Mouse (Mus musculus) macrophage (primary cell): ENCODE data around the gene Alb. TPM values are rescaled to one million over a fixed set of nuclear protein-coding genes. Genes with fewer than 3 reads are reported as not detected.

Experiments
- H3K27ac ChIP-seq: fragments of 350-480 bp; formaldehyde crosslinking; 2 replicates; pipeline ENCODE4 v1.9.0; 2021
- H3K36me3 ChIP-seq: fragments of 350-480 bp; formaldehyde crosslinking; 2 replicates; pipeline ENCODE4 v1.9.0; 2021; ENCODE audit errors: inconsistent target
- H3K4me3 ChIP-seq: fragments of 350-480 bp; formaldehyde crosslinking; 2 replicates; pipeline ENCODE4 v1.9.0; 2021; ENCODE audit errors: inconsistent target
- H3K79me2 ChIP-seq: fragments of 350-480 bp; formaldehyde crosslinking; 2 replicates; pipeline ENCODE4 v1.9.0; 2021; ENCODE audit errors: inconsistent target
- WGBS: methylation state at CpG from one replicate; pipeline ENCODE4 v1.1.7; 2026; ENCODE audit warnings: inconsistent platforms; ENCODE audit not compliant: missing documents; 5-methylcytosine and 5-hydroxymethylcytosine counted together
- polyA plus RNA-seq: library from polyadenylated mRNA; stranded (reverse); fragments of 250-400 nt; gene quantifications from 3 replicates; pipeline ENCODE4 v1.2.4, GENCODE M21; 2018; ENCODE audit warnings: inconsistent platforms
- total RNA-seq, 78 experiments: library from RNA; depleted of rRNA; stranded (reverse); fragments of 250-400 nt; gene quantifications; 1 replicate in 9 of 78; 2 replicates in 24 of 78; 3 replicates in 43 of 78; 4 replicates in 2 of 78; pipeline ENCODE4 v1.2.4; 2018; ENCODE audit warnings: inconsistent platforms in 56 of 78

Gene Alb
- total RNA-seq (2018; cell fraction: chromatin; rRNA removed): not detected
- not detected for total RNA-seq (2018; cell fraction: cytosol; rRNA removed)
- total RNA-seq (2018; cell fraction: nucleus; rRNA removed): not detected
- polyA plus RNA-seq: not detected in 3 replicates

DNA sequence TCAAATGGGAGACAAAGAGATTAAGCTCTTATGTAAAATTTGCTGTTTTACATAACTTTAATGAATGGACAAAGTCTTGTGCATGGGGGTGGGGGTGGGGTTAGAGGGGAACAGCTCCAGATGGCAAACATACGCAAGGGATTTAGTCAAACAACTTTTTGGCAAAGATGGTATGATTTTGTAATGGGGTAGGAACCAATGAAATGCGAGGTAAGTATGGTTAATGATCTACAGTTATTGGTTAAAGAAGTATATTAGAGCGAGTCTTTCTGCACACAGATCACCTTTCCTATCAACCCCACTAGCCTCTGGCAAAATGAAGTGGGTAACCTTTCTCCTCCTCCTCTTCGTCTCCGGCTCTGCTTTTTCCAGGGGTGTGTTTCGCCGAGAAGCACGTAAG, at the start of gene Alb:
Gene Alb, plus strand, starts transcription at position 279 of the 400 bp plus-strand sequence.
- Histone ChIP-seq H3K79me2 (no peaks in the 10 kb centered on the region), H3K4me3 (no peak within 1 kb of the TSS), H3K36me3 (no peaks in the 10 kb centered on the region), H3K27ac (no peak within 1 kb of the TSS)
- 90% methylated on average over 8 of the region's 8 CpGs for WGBS

DNA sequence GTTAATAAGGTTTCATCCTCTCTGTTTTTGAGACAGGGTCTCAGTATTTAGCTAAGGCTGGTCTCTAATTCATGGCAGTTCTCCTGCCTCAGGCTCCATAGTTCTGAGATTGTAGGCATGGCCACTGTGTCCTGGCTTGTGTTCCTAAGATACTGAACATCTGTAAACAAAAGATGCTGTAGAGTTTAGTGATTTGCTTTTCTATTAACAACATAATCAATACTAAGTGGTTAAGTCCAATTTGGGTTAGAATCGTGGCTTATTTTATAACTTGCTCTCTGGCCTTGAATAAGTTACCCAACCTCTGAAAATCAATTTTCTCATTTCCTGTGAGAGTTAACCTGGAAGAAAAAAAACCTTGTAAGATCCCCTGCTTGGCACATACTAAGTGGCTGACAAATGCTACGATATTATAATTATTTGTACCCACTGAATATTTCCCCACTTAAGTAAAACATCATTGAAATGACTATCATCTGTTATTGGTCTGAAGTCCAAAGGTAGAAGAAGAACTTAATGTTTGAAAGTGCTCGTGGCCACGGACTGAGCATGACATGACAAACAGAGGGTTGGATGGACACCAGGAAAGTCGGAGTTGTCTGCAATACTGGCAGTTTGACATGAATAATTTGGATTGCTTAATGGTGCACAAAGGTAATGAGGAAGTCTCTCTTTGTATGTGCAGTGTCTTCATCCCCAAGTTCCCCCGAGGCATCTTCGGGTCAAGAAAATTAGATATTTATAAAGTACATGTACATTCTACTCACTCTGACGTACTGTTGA, 46.4 kb upstream of the Alb start:
- Histone ChIP-seq H3K79me2 (no peaks in the 10 kb centered on the region), H3K36me3 (no peaks in the 10 kb centered on the region), H3K4me3 (no peak overlapping the region), H3K27ac (no peak overlapping the region)
- WGBS: 35% methylated on average over 8 of the region's 8 CpGs

DNA sequence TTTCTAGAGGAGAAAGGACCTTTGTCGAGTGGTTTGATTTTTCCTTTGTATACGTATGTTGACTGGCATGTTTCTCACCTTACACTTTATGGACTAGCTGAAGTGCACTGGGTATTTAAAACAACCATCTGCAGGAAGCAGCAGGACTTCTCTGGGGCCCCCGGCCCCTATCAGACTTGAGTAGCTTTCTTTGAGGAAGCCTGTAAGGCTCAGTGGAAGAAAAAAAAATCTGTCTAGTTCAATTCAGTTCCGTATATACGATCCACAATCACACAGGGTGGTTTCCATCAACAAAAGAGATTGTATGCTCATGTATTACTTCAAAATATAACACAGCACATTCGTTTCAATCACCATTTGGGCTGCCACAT, 45.8 kb upstream of the Alb start:
- no peak overlapping the region for H3K27ac ChIP-seq
- 4% methylated on average over 6 of the region's 6 CpGs for WGBS
- no peaks in the 10 kb centered on the region for H3K79me2 ChIP-seq
- H3K36me3 ChIP-seq: no peaks in the 10 kb centered on the region
- H3K4me3 ChIP-seq: no peak overlapping the region

DNA sequence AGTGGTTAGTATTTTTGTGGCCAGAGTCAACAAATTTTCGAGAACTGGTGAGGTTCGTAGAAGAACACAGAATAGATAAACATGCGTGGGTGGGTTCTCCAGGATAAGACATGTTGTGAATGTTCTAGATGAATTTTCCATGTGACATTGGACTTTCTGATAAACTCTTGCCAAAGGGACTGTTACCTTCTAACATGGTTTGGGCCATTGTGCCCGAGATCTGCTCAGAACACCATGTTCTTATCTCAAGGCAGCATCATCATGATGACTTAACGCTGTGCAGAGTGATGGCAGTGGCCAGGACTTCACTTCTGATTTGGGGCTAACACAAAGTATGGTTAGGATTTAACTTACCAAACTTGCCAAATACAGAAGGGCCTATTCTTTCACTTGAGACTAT, 36.1 kb upstream of the Alb start:
- 87% methylated on average over 5 of the region's 5 CpGs for WGBS
- no peaks in the 10 kb centered on the region for H3K36me3 ChIP-seq
- H3K27ac ChIP-seq: no peak overlapping the region

DNA sequence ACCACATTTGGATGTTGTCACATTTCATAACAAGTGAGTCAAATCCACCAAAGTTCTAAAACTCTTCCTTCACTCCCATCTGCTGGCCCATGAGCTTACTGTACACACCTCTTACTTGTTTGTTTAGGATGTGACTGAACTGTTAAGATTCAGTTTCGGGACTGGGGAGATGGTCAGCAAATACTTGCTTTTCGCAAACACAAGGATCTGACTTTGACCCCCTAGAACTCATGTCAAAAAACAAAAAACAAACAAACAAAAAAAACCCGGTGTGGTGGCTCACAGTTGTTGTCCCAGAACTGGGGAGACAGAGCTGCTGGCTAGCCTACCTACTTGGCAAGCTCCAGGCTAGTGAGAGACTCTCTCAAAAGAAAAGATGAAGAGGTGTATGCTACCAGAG, 35.5 kb upstream of the Alb start:
- Histone ChIP-seq H3K79me2 (no peaks in the 10 kb centered on the region), H3K36me3 (no peaks in the 10 kb centered on the region), H3K27ac (no peak overlapping the region), H3K4me3 (no peak overlapping the region)
- 91% methylated on average over 3 of the region's 3 CpGs for WGBS

More for the DNA sequence above, 36.1 kb upstream of the Alb start:
- Histone ChIP-seq H3K79me2 (no peaks in the 10 kb centered on the region), H3K4me3 (no peak overlapping the region)

DNA sequence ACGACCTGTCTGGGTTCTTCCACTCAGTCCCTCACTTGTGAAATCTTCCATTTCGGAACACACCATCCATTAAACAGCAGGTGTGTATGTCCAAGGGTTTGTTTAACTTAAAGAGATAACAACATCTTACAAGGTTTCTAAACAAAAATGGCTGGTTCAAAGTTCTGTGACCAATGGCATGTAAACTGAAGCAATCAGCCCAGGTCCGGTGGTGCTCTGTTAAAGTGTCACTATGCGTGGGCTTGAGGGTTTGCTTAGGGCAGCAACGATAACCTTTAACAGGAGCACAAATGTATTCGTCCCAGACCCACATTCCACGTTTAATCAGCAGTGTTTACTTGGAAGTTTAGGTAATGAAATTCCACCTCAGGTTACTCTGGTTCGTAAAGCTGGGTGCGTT, 29.6 kb upstream of the Alb start:
- WGBS: 89% methylated on average over 9 of the region's 9 CpGs
- Histone ChIP-seq H3K36me3 (no peaks in the 10 kb centered on the region), H3K27ac (no peak overlapping the region)

DNA sequence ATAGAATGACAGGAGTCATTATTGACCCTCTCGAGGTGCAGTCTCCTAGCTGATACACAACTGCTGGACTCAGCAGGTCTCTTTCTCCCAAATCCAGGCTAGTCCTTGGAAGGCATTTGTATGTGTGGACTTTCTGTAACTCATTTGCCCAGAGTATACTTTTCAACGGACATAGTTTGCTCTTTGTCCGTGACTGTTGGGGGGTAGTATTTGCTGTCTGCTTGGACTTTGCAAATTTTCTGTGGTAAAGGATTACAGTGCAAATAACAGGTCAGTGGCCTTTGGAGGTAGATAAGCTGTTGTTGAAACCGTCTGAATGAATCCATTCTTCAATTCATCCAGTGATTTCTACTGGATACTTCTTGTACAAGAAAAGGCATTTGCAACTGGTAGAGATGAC, 21.5 kb upstream of the Alb start:
- no peak overlapping the region for H3K27ac ChIP-seq
- H3K36me3 ChIP-seq: no peaks in the 10 kb centered on the region
- 91% methylated on average over 4 of the region's 4 CpGs for WGBS
- no peak overlapping the region for H3K4me3 ChIP-seq
- no peaks in the 10 kb centered on the region for H3K79me2 ChIP-seq

More for the DNA sequence above, 29.6 kb upstream of the Alb start:
- H3K79me2 ChIP-seq: no peaks in the 10 kb centered on the region
- H3K4me3 ChIP-seq: no peak overlapping the region

DNA sequence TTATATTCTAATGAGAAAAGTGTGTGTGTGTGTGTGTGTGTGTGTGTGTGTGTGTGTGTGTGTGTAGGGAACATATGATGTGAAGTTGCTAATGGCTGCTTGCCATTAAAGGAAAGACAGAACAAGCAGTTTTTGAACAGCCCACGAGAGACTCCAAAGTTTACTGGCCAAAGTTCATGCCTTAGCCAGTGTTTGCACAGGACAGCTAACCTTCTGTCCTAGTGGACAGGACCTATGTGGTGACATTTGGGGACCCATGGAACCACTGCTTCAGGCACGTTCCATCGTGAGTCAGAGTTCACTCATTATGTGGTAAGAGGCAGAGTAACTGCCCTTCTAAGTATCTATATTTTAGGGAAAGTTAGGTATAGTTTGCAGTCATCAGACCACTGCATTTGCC, 13.1 kb upstream of the Alb start:
- no peak overlapping the region for H3K4me3 ChIP-seq
- H3K36me3 ChIP-seq: no peaks in the 10 kb centered on the region
- 78% methylated on average over 3 of the region's 3 CpGs for WGBS
- no peaks in the 10 kb centered on the region for H3K79me2 ChIP-seq
- H3K27ac ChIP-seq: no peak overlapping the region

DNA sequence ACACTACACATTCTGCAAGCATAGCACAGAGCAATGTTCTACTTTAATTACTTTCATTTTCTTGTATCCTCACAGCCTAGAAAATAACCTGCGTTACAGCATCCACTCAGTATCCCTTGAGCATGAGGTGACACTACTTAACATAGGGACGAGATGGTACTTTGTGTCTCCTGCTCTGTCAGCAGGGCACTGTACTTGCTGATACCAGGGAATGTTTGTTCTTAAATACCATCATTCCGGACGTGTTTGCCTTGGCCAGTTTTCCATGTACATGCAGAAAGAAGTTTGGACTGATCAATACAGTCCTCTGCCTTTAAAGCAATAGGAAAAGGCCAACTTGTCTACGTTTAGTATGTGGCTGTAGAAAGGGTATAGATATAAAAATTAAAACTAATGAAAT, 10.7 kb upstream of the Alb start:
- H3K27ac ChIP-seq: no peak overlapping the region
- no peaks in the 10 kb centered on the region for H3K36me3 ChIP-seq
- H3K4me3 ChIP-seq: no peak overlapping the region
- H3K79me2 ChIP-seq: no peaks in the 10 kb centered on the region
- WGBS: 95% methylated on average over 5 of the region's 5 CpGs

DNA sequence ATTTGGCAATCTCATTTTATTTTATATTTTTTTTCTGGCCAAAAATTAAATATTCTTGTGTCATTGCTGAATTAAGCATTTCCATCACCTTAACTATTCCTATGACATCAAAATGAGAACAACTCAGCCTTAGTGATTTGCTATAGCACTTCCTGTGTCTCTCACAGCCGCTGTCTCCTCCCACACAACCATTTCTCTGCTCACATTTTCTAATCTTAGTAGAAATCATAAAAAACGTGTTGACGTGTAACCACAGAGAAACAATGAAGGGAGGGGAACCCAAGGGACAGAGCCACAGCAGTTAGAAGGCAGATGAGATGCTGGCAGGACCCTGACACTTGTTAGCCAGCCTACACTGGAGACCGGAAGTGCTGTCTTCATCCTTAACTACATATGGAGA, 8.0 kb upstream of the Alb start:
- H3K4me3 ChIP-seq: no peak overlapping the region
- no peaks in the 10 kb centered on the region for H3K36me3 ChIP-seq
- H3K27ac ChIP-seq: no peak overlapping the region
- 36% methylated on average over 4 of the region's 4 CpGs for WGBS
- no peaks in the 10 kb centered on the region for H3K79me2 ChIP-seq

DNA sequence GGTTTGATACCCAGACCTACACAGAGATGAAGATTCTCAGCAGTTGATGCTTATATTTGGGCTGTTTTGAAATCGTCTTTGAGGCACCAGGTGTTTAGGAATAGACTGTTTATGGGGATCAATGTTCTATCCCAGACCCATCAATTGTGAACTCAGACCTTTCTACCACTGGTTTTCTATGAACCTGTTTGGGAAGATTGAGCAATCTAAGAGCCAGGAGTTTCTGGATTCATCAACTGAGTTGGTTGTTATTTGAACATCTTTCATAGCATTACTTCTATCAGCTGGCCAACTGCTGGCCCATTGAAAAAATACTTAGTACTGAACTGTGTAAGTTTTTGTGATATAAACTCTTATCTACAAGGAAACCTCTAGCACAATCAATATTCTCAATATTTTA, 3.5 kb upstream of the Alb start:
- Histone ChIP-seq H3K36me3 (no peaks in the 10 kb centered on the region), H3K79me2 (no peaks in the 10 kb centered on the region)
- WGBS: 85% methylated on average over 1 of the region's 1 CpGs

DNA sequence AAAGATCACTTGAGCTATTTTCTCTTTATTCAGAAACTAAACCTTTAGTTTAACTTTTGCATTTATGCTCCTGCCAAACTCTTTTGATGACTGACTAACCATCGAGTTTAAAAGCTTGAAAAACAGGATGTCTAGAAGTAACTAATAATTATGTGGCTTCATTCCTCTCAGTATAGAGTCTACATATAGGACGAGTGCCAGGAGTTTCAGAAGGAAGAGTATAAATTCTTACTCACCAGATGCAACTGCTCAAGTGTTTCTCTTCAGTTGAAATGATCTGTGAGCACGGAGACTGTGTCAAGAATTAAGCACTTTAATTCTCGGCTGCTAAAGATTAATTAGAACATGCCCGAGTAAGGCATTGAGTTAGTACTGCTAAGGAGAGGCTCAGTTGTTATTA, 2.0 kb upstream of the Alb start:
- Histone ChIP-seq H3K36me3 (no peaks in the 10 kb centered on the region), H3K27ac (no peak overlapping the region), H3K79me2 (no peaks in the 10 kb centered on the region), H3K4me3 (no peak overlapping the region)
- 74% methylated on average over 5 of the region's 5 CpGs for WGBS

More for the DNA sequence above, 3.5 kb upstream of the Alb start:
- no peak overlapping the region for H3K27ac ChIP-seq
- no peak overlapping the region for H3K4me3 ChIP-seq

DNA sequence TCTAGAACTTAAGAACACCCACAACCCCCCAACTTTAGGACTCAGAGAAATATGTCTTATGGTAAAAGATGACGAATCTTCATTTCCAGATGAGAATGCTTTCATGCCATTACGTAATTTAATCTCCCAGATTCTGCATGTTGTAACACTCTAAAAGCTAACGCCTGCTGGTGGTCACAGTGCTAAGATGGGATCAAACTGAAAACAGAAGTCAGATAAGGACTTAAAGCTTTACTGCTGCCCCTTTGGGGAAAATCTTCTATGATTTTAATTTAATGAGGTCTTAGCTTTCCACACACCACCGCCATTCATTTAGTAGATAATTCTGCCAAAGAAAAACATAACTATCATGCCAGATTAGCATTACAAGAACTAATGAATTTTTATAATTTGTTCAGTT, 6.1 kb downstream of the Alb start:
- Histone ChIP-seq H3K36me3 (no peaks in the 10 kb centered on the region), H3K79me2 (no peaks in the 10 kb centered on the region), H3K4me3 (no peak overlapping the region), H3K27ac (no peak overlapping the region)
- WGBS: 48% methylated on average over 4 of the region's 4 CpGs

DNA sequence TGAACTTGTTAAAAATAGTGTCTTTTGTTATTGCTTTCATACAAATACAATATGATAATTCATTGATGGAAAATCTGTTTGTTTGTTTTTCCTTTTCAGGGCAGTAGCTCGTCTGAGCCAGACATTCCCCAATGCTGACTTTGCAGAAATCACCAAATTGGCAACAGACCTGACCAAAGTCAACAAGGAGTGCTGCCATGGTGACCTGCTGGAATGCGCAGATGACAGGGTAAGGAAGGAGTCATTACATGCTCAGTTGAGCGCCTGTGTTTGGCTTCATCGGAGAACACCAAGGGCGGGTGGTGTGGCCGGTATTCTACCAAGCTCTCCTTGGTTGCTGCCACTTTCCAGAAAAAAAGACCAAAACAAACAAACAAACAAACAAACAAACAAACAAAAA, 6.5 kb downstream of the Alb start:
- Histone ChIP-seq H3K27ac (no peak overlapping the region), H3K36me3 (no peaks in the 10 kb centered on the region), H3K79me2 (no peaks in the 10 kb centered on the region), H3K4me3 (no peak overlapping the region)
- WGBS: 89% methylated on average over 6 of the region's 6 CpGs

DNA sequence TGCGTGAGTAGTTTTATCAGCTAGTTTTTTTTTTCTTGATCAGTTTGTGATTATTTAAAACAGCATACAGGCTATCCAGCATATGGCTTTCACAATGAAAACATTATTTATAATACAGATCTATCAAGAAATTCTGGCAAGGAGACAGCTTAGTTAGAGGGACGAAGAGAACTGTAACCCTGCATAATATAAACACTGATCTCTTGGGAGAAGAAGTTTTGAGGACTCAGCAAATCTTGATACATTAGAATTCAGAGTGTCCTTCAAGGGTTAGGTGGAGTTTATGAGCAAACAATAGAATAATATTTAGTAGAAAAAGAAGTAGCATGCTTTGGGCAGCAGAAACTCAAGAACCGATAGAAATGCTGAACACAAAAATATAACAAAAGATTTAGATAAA, 10.1 kb downstream of the Alb start:
- no peaks in the 10 kb centered on the region for H3K36me3 ChIP-seq
- no peak overlapping the region for H3K27ac ChIP-seq
- H3K4me3 ChIP-seq: no peak overlapping the region
- no peaks in the 10 kb centered on the region for H3K79me2 ChIP-seq
- 94% methylated on average over 3 of the region's 3 CpGs for WGBS

DNA sequence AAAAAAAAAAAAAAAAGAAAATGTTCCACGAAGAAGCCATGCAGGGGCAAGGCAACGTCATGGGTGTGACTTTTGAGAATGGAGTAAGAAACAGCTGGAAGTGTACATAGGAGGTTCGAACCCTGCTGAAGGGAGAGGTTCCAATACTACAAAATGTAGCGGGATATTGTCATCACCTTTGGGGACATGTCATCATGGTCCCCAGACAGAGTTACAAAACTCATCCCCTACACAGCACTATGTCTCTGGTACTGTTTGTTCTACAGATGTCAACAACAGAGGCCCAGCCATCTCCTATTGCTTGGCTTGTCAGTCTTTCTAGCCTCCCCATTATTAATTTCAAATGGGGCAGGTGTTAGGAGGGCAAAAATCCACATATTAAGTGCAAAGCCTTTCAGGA, 13.2 kb downstream of the Alb start:
- Histone ChIP-seq H3K27ac (no peak overlapping the region), H3K79me2 (no peaks in the 10 kb centered on the region), H3K36me3 (no peaks in the 10 kb centered on the region), H3K4me3 (no peak overlapping the region)
- 85% methylated on average over 4 of the region's 4 CpGs for WGBS
